Mouse (Mus musculus) hindbrain, embryonic 16.5 days (tissue): ENCODE results near the gene Rsph3b. TPM values are rescaled to one million over a fixed set of nuclear protein-coding genes. Genes with fewer than 3 reads are reported as not detected.
A peak's percentile ranks its signal among the peaks of the same experiment; 100 is the strongest.
"Not testable (repeated sequence)": the region's sequence is repeated elsewhere in the genome, so short reads cannot be mapped to it uniquely, and the experiment has no call there.

Source experiments
- ATAC-seq: fragments of 200-750 bp; cut with Nextera tagmentation; 2 replicates; pipeline ENCODE4 v1.8.0; 2017; ENCODE audit warnings: moderate TSS enrichment, moderate library complexity
- H3K27ac ChIP-seq: fragments of 300-500 bp; sonication (generic); 2 replicates; pipeline ENCODE4 v1.5.1; 2014; ENCODE audit warnings: low read depth, mild to moderate bottlenecking, control low read depth, low read length, moderate library complexity
- H3K27me3 ChIP-seq: fragments of 300-500 bp; sonication (generic); replicated peaks from 2 replicates; pipeline ENCODE4 v1.6.1; 2014; ENCODE audit warnings: low read length; ENCODE audit not compliant: control insufficient read depth, insufficient read depth
- H3K36me3 ChIP-seq: fragments of 300-500 bp; sonication (generic); 2 replicates; pipeline ENCODE4 v1.6.1; 2014; ENCODE audit warnings: mild to moderate bottlenecking, low read length, moderate library complexity, mixed read lengths; ENCODE audit not compliant: control insufficient read depth, insufficient read depth
- H3K4me1 ChIP-seq: fragments of 300-500 bp; sonication (generic); 2 replicates; pipeline ENCODE4 v1.6.1; 2014; ENCODE audit warnings: low read depth, low read length; ENCODE audit not compliant: control insufficient read depth, insufficient read depth
- H3K4me2 ChIP-seq: fragments of 300-500 bp; sonication (generic); 2 replicates; pipeline ENCODE4 v1.6.1; 2014; ENCODE audit warnings: mild to moderate bottlenecking, low read length, control low read depth, moderate library complexity
- H3K4me3 ChIP-seq: fragments of 300-500 bp; sonication (generic); 2 replicates; pipeline ENCODE4 v1.5.1; 2014; ENCODE audit warnings: mild to moderate bottlenecking, low read length, control low read depth, moderate library complexity
- H3K9ac ChIP-seq: fragments of 300-500 bp; sonication (generic); 2 replicates; pipeline ENCODE4 v1.6.1; 2014; ENCODE audit warnings: low read depth, mild to moderate bottlenecking, control low read depth, low read length, moderate library complexity
- H3K9me3 ChIP-seq: fragments of 300-500 bp; sonication (generic); 2 replicates; pipeline ENCODE4 v1.6.1; 2014; ENCODE audit warnings: mild to moderate bottlenecking, low read length, moderate library complexity; ENCODE audit not compliant: control insufficient read depth
- WGBS: fragments of 180-500 bp; shearing (Covaris S2); extraction: QIAGEN DNeasy Blood & Tissue Kit; methylation state at CpG from one replicate; pipeline ENCODE4 v1.1.7; 2014; 5-methylcytosine and 5-hydroxymethylcytosine counted together
- polyA plus RNA-seq: library from polyadenylated mRNA; unstranded; fragments of >200 nt; fragmentation: Nextera tagmentation; extraction: Ambion mirVana; gene quantifications from 2 replicates; pipeline ENCODE4 v1.2.1, GENCODE M21; 2015

The Rsph3b gene
- 61.3 and 63.2 TPM in 2 replicates for polyA plus RNA-seq

- Histone ChIP-seq H3K9ac (peak within 1 kb of the TSS; percentile 72), H3K4me3 (peak within 1 kb of the TSS; percentile 56), H3K27ac (peak within 1 kb of the TSS; percentile 83), H3K4me2 (peak within 1 kb of the TSS; percentile 62)
- H3K36me3 ChIP-seq, H3K9me3 ChIP-seq, H3K4me1 ChIP-seq, H3K27me3 ChIP-seq: not testable (repeated sequence)
- peak; percentile 97 for ATAC-seq
- WGBS: under 1% methylated on average over 54 of the region's 73 CpGs
These were observed at the start of gene Rsph3b for GRCm38 (mm10) chr17:6947984-6948768. Gene Rsph3b, minus strand, starts transcription at chr17:6948682.

GRCm38 (mm10) chr17:6997778-6998490 is 49.5 kb upstream of the Rsph3b start:
- not testable (repeated sequence) for H3K27ac ChIP-seq, H3K4me1 ChIP-seq, H3K27me3 ChIP-seq, H3K4me3 ChIP-seq, H3K4me2 ChIP-seq, H3K9me3 ChIP-seq, H3K9ac ChIP-seq, H3K36me3 ChIP-seq
- ATAC-seq: peak; percentile 50; the same call in 1 of the 2 replicates
- WGBS: 100% methylated on average over 1 of the region's 7 CpGs

- H3K36me3 ChIP-seq, H3K4me3 ChIP-seq, H3K27me3 ChIP-seq, H3K27ac ChIP-seq, H3K4me2 ChIP-seq, ATAC-seq, H3K4me1 ChIP-seq, H3K9ac ChIP-seq, H3K9me3 ChIP-seq: not testable (repeated sequence)
- WGBS: 86% methylated on average over 8 of the region's 8 CpGs
These were observed 48.3 kb upstream of the Rsph3b start for GRCm38 (mm10) chr17:6996826-6997225.

- H3K27ac ChIP-seq, H3K4me1 ChIP-seq, H3K36me3 ChIP-seq, H3K4me2 ChIP-seq, H3K9me3 ChIP-seq, H3K4me3 ChIP-seq, H3K9ac ChIP-seq, H3K27me3 ChIP-seq: not testable (repeated sequence)
- WGBS: no CpG with 5 or more reads among the region's 6 CpGs
- ATAC-seq: peak; percentile 63; the same call in 1 of the 2 replicates
These were observed 47.0 kb upstream of the Rsph3b start for GRCm38 (mm10) chr17:6995504-6995903.

GRCm38 (mm10) chr17:6986118-6986517 is 37.6 kb upstream of the Rsph3b start:
- not testable (repeated sequence) for H3K9ac ChIP-seq, H3K36me3 ChIP-seq, H3K4me2 ChIP-seq, H3K27me3 ChIP-seq, H3K9me3 ChIP-seq, ATAC-seq, H3K4me1 ChIP-seq, H3K27ac ChIP-seq, H3K4me3 ChIP-seq
- WGBS: 93% methylated on average over 1 of the region's 1 CpGs

- not testable (repeated sequence) for H3K4me3 ChIP-seq, H3K4me1 ChIP-seq, H3K27ac ChIP-seq, H3K36me3 ChIP-seq, H3K4me2 ChIP-seq, ATAC-seq, H3K27me3 ChIP-seq, H3K9ac ChIP-seq, H3K9me3 ChIP-seq
- 97% methylated on average over 5 of the region's 8 CpGs for WGBS
These were observed 31.7 kb upstream of the Rsph3b start for GRCm38 (mm10) chr17:6980144-6980543.

- not testable (repeated sequence) for H3K27ac ChIP-seq, H3K36me3 ChIP-seq, H3K9me3 ChIP-seq, ATAC-seq, H3K27me3 ChIP-seq, H3K4me1 ChIP-seq
- H3K4me2 ChIP-seq: peak overlapping the region; percentile 62
- peak overlapping the region; percentile 50 for H3K4me3 ChIP-seq
- peak overlapping the region; percentile 65 for H3K9ac ChIP-seq
- 20% methylated on average over 4 of the region's 5 CpGs for WGBS
These were observed 30.9 kb upstream of the Rsph3b start for GRCm38 (mm10) chr17:6979380-6979779.

- H3K36me3 ChIP-seq, H3K27me3 ChIP-seq, H3K9me3 ChIP-seq, H3K27ac ChIP-seq, H3K4me1 ChIP-seq: not testable (repeated sequence)
- peak; percentile 98 for ATAC-seq
- Histone ChIP-seq H3K9ac (peak within 1 kb of the TSS; percentile 65), H3K4me3 (peak within 1 kb of the TSS; percentile 50), H3K4me2 (peak within 1 kb of the TSS; percentile 62)
- under 1% methylated on average over 42 of the region's 68 CpGs for WGBS
These were observed 30.1 kb upstream of the Rsph3b start, which contains the start of gene Gm49721 for GRCm38 (mm10) chr17:6978287-6979248. Gene Gm49721, plus strand, starts transcription at chr17:6978904.
